Mouse (Mus musculus): ENCODE measurements around the gene Btbd9. TPM values are rescaled to one million over a fixed set of nuclear protein-coding genes. Genes with fewer than 3 reads are reported as not detected.

Btbd9 gene
- polyA plus RNA-seq, 1 experiment = 11.7 TPM

DNA sequence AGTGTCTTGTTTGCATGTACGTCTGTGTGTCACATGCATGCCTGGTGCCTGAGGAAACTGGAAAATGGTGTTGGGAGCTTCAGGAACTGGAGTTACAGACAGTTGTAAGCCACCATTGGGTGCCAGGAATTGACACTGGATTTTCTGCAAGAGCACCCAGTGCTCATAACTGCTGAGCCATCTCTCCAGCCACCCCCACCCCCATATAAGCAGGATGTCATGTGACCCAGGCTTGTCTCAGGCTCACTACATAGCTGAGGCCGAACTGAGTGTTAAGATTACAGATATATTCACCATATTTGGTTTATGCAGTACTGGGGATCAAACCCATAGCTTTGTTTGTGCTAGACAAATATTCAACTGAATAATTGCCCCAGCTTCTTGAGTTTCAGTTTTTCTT, 394.2 kb downstream of the Btbd9 start:
- H3K27ac ChIP-seq (replicated peaks; ENCODE audit: low read depth, low read length) = no peak overlapping the region
- no peak overlapping the region for H3K4me3 ChIP-seq (ENCODE audit: insufficient read depth, low read depth, low read length)
- H3K4me1 ChIP-seq (ENCODE audit: control insufficient read depth, insufficient read depth, insufficient read length, low read length) = no peaks in the 10 kb centered on the region; the same call in 1 of the 2 replicates

DNA sequence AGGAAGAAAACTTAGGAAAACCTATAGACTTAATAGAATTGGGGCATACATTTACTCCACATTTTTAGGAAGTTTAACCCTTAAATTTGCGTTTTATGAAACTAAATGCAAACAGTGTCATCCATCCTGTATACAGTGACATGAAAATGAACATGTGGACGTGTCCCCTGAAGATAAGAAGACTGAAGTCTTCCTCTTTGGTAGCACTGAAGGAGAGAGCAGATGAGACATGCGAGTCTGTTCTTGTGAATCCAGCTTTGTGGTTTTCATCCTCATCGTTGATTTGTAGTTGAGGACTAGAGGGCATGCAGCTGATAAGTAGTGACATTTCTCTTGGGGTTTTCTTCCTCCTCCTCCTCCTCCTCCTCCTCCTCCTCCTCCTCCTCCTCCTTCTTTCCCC, 394.7 kb downstream of the Btbd9 start:
- Histone ChIP-seq H3K4me3 (ENCODE audit: insufficient read depth, low read depth, low read length) (no peak overlapping the region), H3K4me1 (ENCODE audit: control insufficient read depth, insufficient read depth, insufficient read length, low read length) (no peaks in the 10 kb centered on the region; the same call in 1 of the 2 replicates), H3K27ac (replicated peaks; ENCODE audit: low read depth, low read length) (no peak overlapping the region)

GRCm38 (mm10) chr17:30180197-30180596, 396.1 kb downstream of the Btbd9 start:
- Histone ChIP-seq H3K4me3 (ENCODE audit: insufficient read depth, low read depth, low read length) (no peak overlapping the region), H3K4me1 (ENCODE audit: control insufficient read depth, insufficient read depth, insufficient read length, low read length) (no peaks in the 10 kb centered on the region; the same call in 1 of the 2 replicates), H3K27ac (replicated peaks; ENCODE audit: low read depth, low read length) (no peak overlapping the region)

- Histone ChIP-seq H3K4me3 (ENCODE audit: insufficient read depth, low read depth, low read length) (no peak overlapping the region), H3K4me1 (ENCODE audit: control insufficient read depth, insufficient read depth, insufficient read length, low read length) (no peaks in the 10 kb centered on the region; the same call in 1 of the 2 replicates)
Measured at GRCm38 (mm10) chr17:30178402-30178801, 397.9 kb downstream of the Btbd9 start.

DNA sequence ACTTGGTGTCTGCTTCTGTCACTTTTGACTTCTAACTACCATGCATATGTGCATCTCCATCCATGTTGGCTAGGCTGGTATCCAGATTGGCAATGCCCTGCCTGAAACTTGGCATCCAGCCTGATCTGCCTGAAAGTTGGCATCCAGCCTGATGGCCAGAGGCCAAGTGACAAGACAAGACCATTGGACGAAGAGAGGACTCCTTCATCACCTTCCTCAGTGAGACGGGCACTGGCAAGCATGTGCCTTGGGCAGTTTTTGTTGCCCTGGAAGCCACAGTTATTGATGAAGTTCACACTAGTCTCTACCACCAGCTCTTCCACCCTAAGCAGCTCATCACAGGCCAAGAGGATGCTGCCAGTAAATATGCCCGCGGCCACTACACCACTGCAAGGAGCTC, 398.9 kb downstream of the Btbd9 start:
- no peak overlapping the region for H3K27ac ChIP-seq (replicated peaks; ENCODE audit: low read depth, low read length)
- H3K4me3 ChIP-seq (ENCODE audit: insufficient read depth, low read depth, low read length) = no peak overlapping the region

More at GRCm38 (mm10) chr17:30178402-30178801, 397.9 kb downstream of the Btbd9 start:
- H3K27ac ChIP-seq (replicated peaks; ENCODE audit: low read depth, low read length) = no peak overlapping the region

More for the DNA sequence above, 398.9 kb downstream of the Btbd9 start:
- H3K4me1 ChIP-seq (ENCODE audit: control insufficient read depth, insufficient read depth, insufficient read length, low read length) = no peaks in the 10 kb centered on the region; the same call in 1 of the 2 replicates

Other genes starting within 250 kb of the Btbd9 start
- gene Dnah8, start 47.9 kb upstream of the Btbd9 start, polyA plus RNA-seq (2012; ENCODE audit: insufficient read depth, insufficient read length, missing spikeins) = not detected in 2 replicates
- 106 and 112 TPM in 2 replicates for gene Glo1, start 50.4 kb upstream of the Btbd9 start, polyA plus RNA-seq (2012; ENCODE audit: insufficient read depth, insufficient read length, missing spikeins)